16 mouse cellular contexts compared by ENCODE assay signal in the genomic region with DNA sequence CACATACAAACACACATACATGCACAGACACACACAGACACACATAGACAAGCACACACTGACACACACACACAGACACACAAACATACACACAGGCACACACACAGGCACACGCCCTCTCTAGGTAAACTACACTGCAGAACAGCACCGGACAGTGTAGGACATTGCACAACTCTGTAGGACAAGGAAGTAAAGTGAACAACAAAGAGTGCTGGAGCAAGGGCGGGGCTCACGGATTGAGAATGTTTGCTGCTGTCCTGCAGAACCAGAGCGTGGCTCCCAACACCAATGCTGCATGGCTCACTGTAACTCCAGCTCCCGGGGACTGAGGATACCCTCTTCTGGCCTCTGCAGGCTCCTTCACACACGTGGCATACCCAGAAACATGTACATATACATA. TPM values are rescaled to one million over a fixed set of nuclear protein-coding genes. Genes with fewer than 3 reads are reported as not detected.
A peak's percentile ranks its signal among the peaks of the same experiment; 100 is the strongest.
DNase-seq lines count a peak whose midpoint lies in the region; ATAC-seq and TF ChIP-seq lines count a peak whose summit lies in the region.
"Had no signal": no experiment of that assay in that cellular context is flagged by ENCODE, and none has a peak within 500 bp of the region (broad histone marks: within the 10 kb centered on the region; RNA-seq: fewer than 3 reads in every experiment).

No protein-coding gene starts in this region.

- H3K4me1 ChIP-seq in embryonic facial prominence, embryonic 15.5 days = peaks cover 10% of the 10 kb centered on the region; the same call in 1 of the 2 replicates
- H3K4me1 ChIP-seq in embryonic facial prominence, embryonic 10.5 days = peaks cover 23% of the 10 kb centered on the region
- peaks cover 18% of the 10 kb centered on the region for H3K4me1 ChIP-seq in intestine, embryonic 15.5 days (replicated peaks)
- H3K4me1 ChIP-seq in lung, postnatal 0 days (ENCODE audit: insufficient read depth, low read depth, low read length) = peaks cover 6% of the 10 kb centered on the region; the same call in 1 of the 2 replicates
- peaks cover 34% of the 10 kb centered on the region; the same call in 1 of the 2 replicates for H3K4me1 ChIP-seq in small intestine, adult 2 months (ENCODE audit: control insufficient read depth, insufficient read depth, insufficient read length, low read length)

- H3K9ac ChIP-seq in embryonic facial prominence, embryonic 15.5 days = no peak overlapping the region
- H3K9ac ChIP-seq in intestine, embryonic 15.5 days = no peak overlapping the region
- no peak overlapping the region for H3K9ac ChIP-seq in lung, postnatal 0 days (replicated peaks; ENCODE audit: low read depth)

- no peaks in the 10 kb centered on the region for H3K27me3 ChIP-seq in embryonic facial prominence, embryonic 15.5 days
- H3K27me3 ChIP-seq in embryonic facial prominence, embryonic 10.5 days (replicated peaks; ENCODE audit: low read depth, poor library complexity, severe bottlenecking) = peaks cover 48% of the 10 kb centered on the region
- H3K27me3 ChIP-seq in intestine, embryonic 15.5 days (replicated peaks) = no peaks in the 10 kb centered on the region
- H3K27me3 ChIP-seq in lung, postnatal 0 days (replicated peaks; ENCODE audit: insufficient read depth, low read length) = no peaks in the 10 kb centered on the region
- H3K27me3 ChIP-seq in small intestine, adult 2 months (ENCODE audit: control insufficient read depth, insufficient read depth, low read length) = no peaks in the 10 kb centered on the region

- TF ChIP-seq CTCF in lung, postnatal 0 days (IDR thresholded peaks at IDR 0.05) = 0 out of 2 replicates have a peak, but pooled peaks have one; percentile 16
- no peak for TF ChIP-seq CTCF in small intestine, adult 2 months (IDR thresholded peaks at IDR 0.05; ENCODE audit: extremely low read depth, insufficient read length, insufficient replicate concordance, low read depth, low read length)

- H3K9me3 ChIP-seq in embryonic facial prominence, embryonic 15.5 days (replicated peaks) = no peaks in the 10 kb centered on the region
- no peaks in the 10 kb centered on the region for H3K9me3 ChIP-seq in embryonic facial prominence, embryonic 10.5 days
- H3K9me3 ChIP-seq in intestine, embryonic 15.5 days = no peaks in the 10 kb centered on the region
- H3K9me3 ChIP-seq in lung, postnatal 0 days (ENCODE audit: low read length) = no peaks in the 10 kb centered on the region
- H3K9me3 ChIP-seq: hindbrain, embryonic 10.5 days; midbrain, embryonic 10.5 days had no signal

- no peak overlapping the region for H3K4me3 ChIP-seq in embryonic facial prominence, embryonic 15.5 days (replicated peaks)
- H3K4me3 ChIP-seq in embryonic facial prominence, embryonic 10.5 days = no peak overlapping the region
- no peak overlapping the region for H3K4me3 ChIP-seq in intestine, embryonic 15.5 days (replicated peaks)
- no peak overlapping the region for H3K4me3 ChIP-seq in lung, postnatal 0 days (ENCODE audit: low read depth, low read length)
- no peak overlapping the region for H3K4me3 ChIP-seq in small intestine, adult 2 months (ENCODE audit: low read depth, low read length)
- H3K4me3 ChIP-seq: hindbrain, embryonic 10.5 days; midbrain, embryonic 10.5 days had no signal

- H3K4me2 ChIP-seq in embryonic facial prominence, embryonic 15.5 days (replicated peaks) = no peak overlapping the region
- H3K4me2 ChIP-seq in intestine, embryonic 15.5 days (replicated peaks) = no peak overlapping the region
- no peak overlapping the region for H3K4me2 ChIP-seq in lung, postnatal 0 days (replicated peaks; ENCODE audit: low read depth, low read length)
- H3K4me2 ChIP-seq: heart, embryonic 11.5 days had no signal

- DNase-seq in embryonic facial prominence, embryonic 10.5 days (ENCODE audit: low spot score) = no peak
- peak; percentile 86 for DNase-seq in lung, postnatal 0 days (ENCODE audit: low spot score)
- no peak for DNase-seq in frontal cortex, postnatal 10 days (ENCODE audit: low spot score in 2 of 2)
- DNase-seq in spleen, adult 18-20 months = no peak
- no peak for DNase-seq in thymus, adult 18-20 months
- DNase-seq: adrenal gland, adult 2 months; kidney, adult 8-10 months; left cerebral cortex, postnatal 4 days; right cerebral cortex, adult 18-20 months had no signal

- H3K36me3 ChIP-seq in embryonic facial prominence, embryonic 15.5 days = no peaks in the 10 kb centered on the region
- H3K36me3 ChIP-seq in embryonic facial prominence, embryonic 10.5 days (replicated peaks) = no peaks in the 10 kb centered on the region; the same call in 1 of the 2 replicates
- no peaks in the 10 kb centered on the region for H3K36me3 ChIP-seq in intestine, embryonic 15.5 days
- no peaks in the 10 kb centered on the region for H3K36me3 ChIP-seq in lung, postnatal 0 days (ENCODE audit: insufficient read depth, low read length)
- H3K36me3 ChIP-seq in small intestine, adult 2 months (ENCODE audit: control insufficient read depth, insufficient read depth, low read length) = peaks cover 55% of the 10 kb centered on the region

- peak; percentile 8; the same call in 1 of the 2 replicates for ATAC-seq in embryonic facial prominence, embryonic 15.5 days (ENCODE audit: insufficient number of reproducible peaks, low FRiP score, low TSS enrichment, low read depth)
- ATAC-seq in intestine, embryonic 15.5 days = peak; percentile 80
- peak; percentile 85 for ATAC-seq in lung, postnatal 0 days

- TF ChIP-seq POLR2A in small intestine, adult 2 months (IDR thresholded peaks at IDR 0.05; ENCODE audit: low read depth, low read length) = no peak

- TF ChIP-seq EP300 in lung, postnatal 0 days (IDR thresholded peaks at IDR 0.05) = no peak

- WGBS in embryonic facial prominence, embryonic 15.5 days = 65% methylated on average over 7 of the region's 7 CpGs
- 78% methylated on average over 7 of the region's 7 CpGs for WGBS in embryonic facial prominence, embryonic 10.5 days
- 54% methylated on average over 7 of the region's 7 CpGs for WGBS in intestine, embryonic 15.5 days
- 32% methylated on average over 7 of the region's 7 CpGs for WGBS in lung, postnatal 0 days
- 12% methylated on average over 7 of the region's 7 CpGs for WGBS in small intestine, adult 2 months

- no peak overlapping the region for H3K27ac ChIP-seq in embryonic facial prominence, embryonic 15.5 days (replicated peaks)
- no peak overlapping the region for H3K27ac ChIP-seq in embryonic facial prominence, embryonic 10.5 days (replicated peaks)
- H3K27ac ChIP-seq in intestine, embryonic 15.5 days = peak overlapping the region; percentile 17; the same call in 1 of the 2 replicates
- peak overlapping the region; percentile 9; the same call in 1 of the 2 replicates for H3K27ac ChIP-seq in lung, postnatal 0 days (ENCODE audit: low read length)
- H3K27ac ChIP-seq in small intestine, adult 2 months (ENCODE audit: insufficient read depth, low read depth, low read length) = peak overlapping the region; percentile 81
- H3K27ac ChIP-seq: hindbrain, embryonic 10.5 days; midbrain, embryonic 10.5 days had no signal

RNA-seq across cellular contexts. Expression of a gene that starts 17.9 kb away (rescaled TPM):
- 16.3 and 17.9 TPM in 2 replicates for polyA plus RNA-seq in embryonic facial prominence, embryonic 15.5 days (2015; fragmentation: Nextera tagmentation; extraction: Ambion mirVana)
- polyA plus RNA-seq in embryonic facial prominence, embryonic 10.5 days (2016; fragmentation: Nextera tagmentation; extraction: Ambion mirVana) = 17.5 and 17.6 TPM in 2 replicates
- 17.2 and 17.3 TPM in 2 replicates for polyA plus RNA-seq in intestine, embryonic 15.5 days (2015; fragmentation: Nextera tagmentation; extraction: Ambion mirVana)
- 9.3 and 11.3 TPM in 2 replicates for polyA plus RNA-seq in lung, postnatal 0 days (2015; fragmentation: Nextera tagmentation; extraction: Ambion mirVana)
- polyA plus RNA-seq in small intestine, adult 2 months (2012; rRNA removed) = 19.7 and 44.8 TPM in 2 replicates

RNA-seq across cellular contexts. Expression of a gene that starts 18.1 kb away (rescaled TPM):
- polyA plus RNA-seq in embryonic facial prominence, embryonic 15.5 days (2015; fragmentation: Nextera tagmentation; extraction: Ambion mirVana) = 18.5 and 21.9 TPM in 2 replicates
- polyA plus RNA-seq in embryonic facial prominence, embryonic 10.5 days (2016; fragmentation: Nextera tagmentation; extraction: Ambion mirVana) = 5.9 and 7.1 TPM in 2 replicates
- 30.9 and 39.2 TPM in 2 replicates for polyA plus RNA-seq in intestine, embryonic 15.5 days (2015; fragmentation: Nextera tagmentation; extraction: Ambion mirVana)
- 9.0 and 9.2 TPM in 2 replicates for polyA plus RNA-seq in lung, postnatal 0 days (2015; fragmentation: Nextera tagmentation; extraction: Ambion mirVana)
- 137 and 321 TPM in 2 replicates for polyA plus RNA-seq in small intestine, adult 2 months (2012; rRNA removed)

RNA-seq across cellular contexts. Expression of a gene that starts 32.8 kb away (rescaled TPM):
- 96.0 and 108 TPM in 2 replicates for polyA plus RNA-seq in embryonic facial prominence, embryonic 15.5 days (2015; fragmentation: Nextera tagmentation; extraction: Ambion mirVana)
- 184 and 194 TPM in 2 replicates for polyA plus RNA-seq in embryonic facial prominence, embryonic 10.5 days (2016; fragmentation: Nextera tagmentation; extraction: Ambion mirVana)
- polyA plus RNA-seq in intestine, embryonic 15.5 days (2015; fragmentation: Nextera tagmentation; extraction: Ambion mirVana) = 127 and 128 TPM in 2 replicates
- polyA plus RNA-seq in lung, postnatal 0 days (2015; fragmentation: Nextera tagmentation; extraction: Ambion mirVana) = 27.9 and 30.6 TPM in 2 replicates
- polyA plus RNA-seq in small intestine, adult 2 months (2012; rRNA removed) = 52.3 and 108 TPM in 2 replicates

RNA-seq across cellular contexts. Expression of a gene that starts 58.6 kb away (rescaled TPM):
- polyA plus RNA-seq in embryonic facial prominence, embryonic 15.5 days (2015; fragmentation: Nextera tagmentation; extraction: Ambion mirVana) = 18.4 and 35.5 TPM in 2 replicates
- polyA plus RNA-seq in embryonic facial prominence, embryonic 10.5 days (2016; fragmentation: Nextera tagmentation; extraction: Ambion mirVana) = not detected in 2 replicates
- not detected in 2 replicates for polyA plus RNA-seq in intestine, embryonic 15.5 days (2015; fragmentation: Nextera tagmentation; extraction: Ambion mirVana)
- polyA plus RNA-seq in lung, postnatal 0 days (2015; fragmentation: Nextera tagmentation; extraction: Ambion mirVana) = not detected in 2 replicates
- polyA plus RNA-seq in small intestine, adult 2 months (2012; rRNA removed) = 1.6 TPM in 1 of 2 replicates, not detected in the other
- polyA plus RNA-seq: adrenal gland, adult 2 months; heart, embryonic 11.5 days; hindbrain, embryonic 10.5 days; midbrain, embryonic 10.5 days; neural tube, embryonic 11.5 days had no signal

Comparison
In these comparisons a context has a peak if more than half of its experiments do, and no peak if none do; other contexts are left out.
1. ATAC-seq: peak in every context shown above with its lines; median percentile 85 in lung, postnatal 0 days; 80 in intestine, embryonic 15.5 days; 8 in embryonic facial prominence, embryonic 15.5 days.
2. H3K27ac ChIP-seq: peak in intestine, embryonic 15.5 days (single experiment), lung, postnatal 0 days (single experiment) and small intestine, adult 2 months (single experiment); none in embryonic facial prominence, embryonic 15.5 days (single experiment) and embryonic facial prominence, embryonic 10.5 days (single experiment).